Mouse (Mus musculus): ENCODE results near the gene Gcfc2. TPM values are rescaled to one million over a fixed set of nuclear protein-coding genes. Genes with fewer than 3 reads are reported as not detected.

Gene Gcfc2
- 14.4 and 18.5 TPM in 2 replicates for polyA plus RNA-seq (2014; fragmentation: Nextera tagmentation; extraction: Ambion mirVana)

- ATAC-seq (replicated peaks; ENCODE audit: low FRiP score), result peak; percentile 94
These were observed at the start of gene Gcfc2 for GRCm38 (mm10) chr6:81923523-81924142. Gene Gcfc2, plus strand, starts transcription at chr6:81923669.

GRCm38 (mm10) chr6:81895678-81896230, 27.7 kb upstream of the Gcfc2 start:
- no peaks in the 10 kb centered on the region for H3K9me3 ChIP-seq (ENCODE audit: control insufficient read depth, low read length)
- H3K4me1 ChIP-seq (replicated peaks; ENCODE audit: control insufficient read depth, insufficient read depth, low read length), result no peaks in the 10 kb centered on the region
- no peak overlapping the region for H3K4me2 ChIP-seq (ENCODE audit: low read depth, low read length, severe bottlenecking)
- no peak for ATAC-seq (replicated peaks; ENCODE audit: low FRiP score)
- no peaks in the 10 kb centered on the region for H3K27me3 ChIP-seq (ENCODE audit: control insufficient read depth, insufficient read depth, low read length)
- H3K27ac ChIP-seq (ENCODE audit: low read depth, low read length), result no peak overlapping the region
- no peak overlapping the region for H3K9ac ChIP-seq (ENCODE audit: low read length)
- H3K4me3 ChIP-seq (ENCODE audit: low read depth, low read length), result no peak overlapping the region
- H3K36me3 ChIP-seq (ENCODE audit: control insufficient read depth, insufficient read depth, low read length), result no peaks in the 10 kb centered on the region
- WGBS, result 72% methylated on average over 3 of the region's 3 CpGs
- no peak for DNase-seq (ENCODE audit: low spot score)

More at GRCm38 (mm10) chr6:81923523-81924142, at the start of gene Gcfc2:
- no peaks in the 10 kb centered on the region for H3K9me3 ChIP-seq (ENCODE audit: control insufficient read depth, low read length)
- H3K4me2 ChIP-seq (ENCODE audit: low read depth, low read length, severe bottlenecking), result peak within 1 kb of the TSS; percentile 56
- peak within 1 kb of the TSS; percentile 85 for H3K4me3 ChIP-seq (ENCODE audit: low read depth, low read length)
- H3K4me1 ChIP-seq (replicated peaks; ENCODE audit: control insufficient read depth, insufficient read depth, low read length), result no peaks in the 10 kb centered on the region
- WGBS, result under 1% methylated on average over 56 of the region's 56 CpGs
- DNase-seq (ENCODE audit: low spot score), result peak; percentile 96
- H3K27ac ChIP-seq (ENCODE audit: low read depth, low read length), result peak within 1 kb of the TSS; percentile 53; the same call in 1 of the 2 replicates
- no peaks in the 10 kb centered on the region; the same call in 1 of the 2 replicates for H3K36me3 ChIP-seq (ENCODE audit: control insufficient read depth, insufficient read depth, low read length)
- no peaks in the 10 kb centered on the region for H3K27me3 ChIP-seq (ENCODE audit: control insufficient read depth, insufficient read depth, low read length)
- peak within 1 kb of the TSS; percentile 96 for H3K9ac ChIP-seq (ENCODE audit: low read length)

GRCm38 (mm10) chr6:81910302-81910855, 13.1 kb upstream of the Gcfc2 start:
- no peak for DNase-seq (ENCODE audit: low spot score)
- no peak overlapping the region for H3K9ac ChIP-seq (ENCODE audit: low read length)
- WGBS, result 88% methylated on average over 25 of the region's 25 CpGs
- H3K27ac ChIP-seq (ENCODE audit: low read depth, low read length), result no peak overlapping the region
- no peak for ATAC-seq (replicated peaks; ENCODE audit: low FRiP score)
- H3K4me1 ChIP-seq (replicated peaks; ENCODE audit: control insufficient read depth, insufficient read depth, low read length), result no peaks in the 10 kb centered on the region
- H3K4me3 ChIP-seq (ENCODE audit: low read depth, low read length), result no peak overlapping the region
- H3K4me2 ChIP-seq (ENCODE audit: low read depth, low read length, severe bottlenecking), result no peak overlapping the region
- H3K27me3 ChIP-seq (ENCODE audit: control insufficient read depth, insufficient read depth, low read length), result no peaks in the 10 kb centered on the region
- no peaks in the 10 kb centered on the region for H3K36me3 ChIP-seq (ENCODE audit: control insufficient read depth, insufficient read depth, low read length)
- H3K9me3 ChIP-seq (ENCODE audit: control insufficient read depth, low read length), result no peaks in the 10 kb centered on the region

GRCm38 (mm10) chr6:81911244-81911643, 12.2 kb upstream of the Gcfc2 start:
- H3K36me3 ChIP-seq (ENCODE audit: control insufficient read depth, insufficient read depth, low read length), result no peaks in the 10 kb centered on the region
- H3K4me1 ChIP-seq (replicated peaks; ENCODE audit: control insufficient read depth, insufficient read depth, low read length), result no peaks in the 10 kb centered on the region
- no peak overlapping the region for H3K27ac ChIP-seq (ENCODE audit: low read depth, low read length)
- ATAC-seq (replicated peaks; ENCODE audit: low FRiP score) (no peak), DNase-seq (ENCODE audit: low spot score) (no peak)
- H3K9ac ChIP-seq (ENCODE audit: low read length), result no peak overlapping the region
- H3K9me3 ChIP-seq (ENCODE audit: control insufficient read depth, low read length), result no peaks in the 10 kb centered on the region
- whole genome bisulfite sequencing, result 90% methylated on average over 5 of the region's 5 CpGs
- H3K4me3 ChIP-seq (ENCODE audit: low read depth, low read length), result no peak overlapping the region
- H3K27me3 ChIP-seq (ENCODE audit: control insufficient read depth, insufficient read depth, low read length), result no peaks in the 10 kb centered on the region
- H3K4me2 ChIP-seq (ENCODE audit: low read depth, low read length, severe bottlenecking), result no peak overlapping the region

GRCm38 (mm10) chr6:81911713-81912112, 11.8 kb upstream of the Gcfc2 start:
- H3K9me3 ChIP-seq (ENCODE audit: control insufficient read depth, low read length), result no peaks in the 10 kb centered on the region
- no peak overlapping the region for H3K27ac ChIP-seq (ENCODE audit: low read depth, low read length)
- H3K4me3 ChIP-seq (ENCODE audit: low read depth, low read length), result no peak overlapping the region
- no peak overlapping the region for H3K4me2 ChIP-seq (ENCODE audit: low read depth, low read length, severe bottlenecking)
- DNase-seq (ENCODE audit: low spot score), result no peak
- H3K36me3 ChIP-seq (ENCODE audit: control insufficient read depth, insufficient read depth, low read length), result no peaks in the 10 kb centered on the region
- WGBS, result 79% methylated on average over 4 of the region's 4 CpGs
- no peaks in the 10 kb centered on the region for H3K27me3 ChIP-seq (ENCODE audit: control insufficient read depth, insufficient read depth, low read length)
- no peak for ATAC-seq (replicated peaks; ENCODE audit: low FRiP score)
- no peaks in the 10 kb centered on the region for H3K4me1 ChIP-seq (replicated peaks; ENCODE audit: control insufficient read depth, insufficient read depth, low read length)
- no peak overlapping the region for H3K9ac ChIP-seq (ENCODE audit: low read length)

GRCm38 (mm10) chr6:81912177-81912576, 11.3 kb upstream of the Gcfc2 start:
- WGBS, result 83% methylated on average over 3 of the region's 3 CpGs
- Histone ChIP-seq H3K27ac (ENCODE audit: low read depth, low read length) (no peak overlapping the region), H3K4me3 (ENCODE audit: low read depth, low read length) (no peak overlapping the region), H3K9me3 (ENCODE audit: control insufficient read depth, low read length) (no peaks in the 10 kb centered on the region), H3K27me3 (ENCODE audit: control insufficient read depth, insufficient read depth, low read length) (no peaks in the 10 kb centered on the region), H3K9ac (ENCODE audit: low read length) (no peak overlapping the region), H3K4me2 (ENCODE audit: low read depth, low read length, severe bottlenecking) (no peak overlapping the region), H3K4me1 (replicated peaks; ENCODE audit: control insufficient read depth, insufficient read depth, low read length) (no peaks in the 10 kb centered on the region), H3K36me3 (ENCODE audit: control insufficient read depth, insufficient read depth, low read length) (no peaks in the 10 kb centered on the region)
- ATAC-seq (replicated peaks; ENCODE audit: low FRiP score) (no peak), DNase-seq (ENCODE audit: low spot score) (no peak)

- DNase-seq (ENCODE audit: low spot score) (no peak), ATAC-seq (replicated peaks; ENCODE audit: low FRiP score) (0 out of 2 replicates have a peak, but pooled peaks have one; percentile 25)
- no peaks in the 10 kb centered on the region for H3K27me3 ChIP-seq (ENCODE audit: control insufficient read depth, insufficient read depth, low read length)
- H3K27ac ChIP-seq (ENCODE audit: low read depth, low read length), result no peak overlapping the region
- no peaks in the 10 kb centered on the region; the same call in 1 of the 2 replicates for H3K36me3 ChIP-seq (ENCODE audit: control insufficient read depth, insufficient read depth, low read length)
- peak overlapping the region; percentile 96 for H3K9ac ChIP-seq (ENCODE audit: low read length)
- no peaks in the 10 kb centered on the region for H3K9me3 ChIP-seq (ENCODE audit: control insufficient read depth, low read length)
- H3K4me2 ChIP-seq (ENCODE audit: low read depth, low read length, severe bottlenecking), result peak overlapping the region; percentile 56
- no peaks in the 10 kb centered on the region for H3K4me1 ChIP-seq (replicated peaks; ENCODE audit: control insufficient read depth, insufficient read depth, low read length)
- WGBS, result 19% methylated on average over 5 of the region's 5 CpGs
- peak overlapping the region; percentile 85 for H3K4me3 ChIP-seq (ENCODE audit: low read depth, low read length)
These were observed 835 bp downstream of the Gcfc2 start for GRCm38 (mm10) chr6:81924304-81924703.

- WGBS, result 93% methylated on average over 4 of the region's 4 CpGs
- H3K36me3 ChIP-seq (ENCODE audit: control insufficient read depth, insufficient read depth, low read length), result peaks cover 20% of the 10 kb centered on the region
- no peak overlapping the region for H3K27ac ChIP-seq (ENCODE audit: low read depth, low read length)
- ATAC-seq (replicated peaks; ENCODE audit: low FRiP score) (no peak), DNase-seq (ENCODE audit: low spot score) (no peak)
- no peak overlapping the region for H3K4me3 ChIP-seq (ENCODE audit: low read depth, low read length)
- H3K27me3 ChIP-seq (ENCODE audit: control insufficient read depth, insufficient read depth, low read length), result no peaks in the 10 kb centered on the region
- no peaks in the 10 kb centered on the region; the same call in 1 of the 2 replicates for H3K9me3 ChIP-seq (ENCODE audit: control insufficient read depth, low read length)
- H3K9ac ChIP-seq (ENCODE audit: low read length), result no peak overlapping the region
- H3K4me1 ChIP-seq (replicated peaks; ENCODE audit: control insufficient read depth, insufficient read depth, low read length), result no peaks in the 10 kb centered on the region
- no peak overlapping the region for H3K4me2 ChIP-seq (ENCODE audit: low read depth, low read length, severe bottlenecking)
These were observed 5.9 kb downstream of the Gcfc2 start for GRCm38 (mm10) chr6:81929402-81929801.
